Mouse (Mus musculus): Measurements from ENCODE around the gene B3gnt8. TPM values are rescaled to one million over a fixed set of nuclear protein-coding genes. Genes with fewer than 3 reads are reported as not detected.
A peak's percentile ranks its signal among the peaks of the same experiment; 100 is the strongest.

The B3gnt8 gene
- total RNA-seq, 1 experiment from 2014 or later: 9.2 TPM

GRCm38 (mm10) chr7:25617376-25618160 lies 8.9 kb upstream of the B3gnt8 start:
- no peak for ATAC-seq (replicated peaks; ENCODE audit: insufficient number of reproducible peaks, low FRiP score, low TSS enrichment, poor library complexity, severe bottlenecking)

- peak; percentile 94 for ATAC-seq (replicated peaks; ENCODE audit: insufficient number of reproducible peaks, low FRiP score, low TSS enrichment, poor library complexity, severe bottlenecking)
These were observed 7.4 kb upstream of the B3gnt8 start, which contains the start of gene Dmac2 for GRCm38 (mm10) chr7:25618865-25619721. TSS of gene Dmac2 (plus strand) at chr7:25619414.

GRCm38 (mm10) chr7:25619722-25619991 lies 6.8 kb upstream of the B3gnt8 start:
- no peak for ATAC-seq (replicated peaks; ENCODE audit: insufficient number of reproducible peaks, low FRiP score, low TSS enrichment, poor library complexity, severe bottlenecking)

DNA sequence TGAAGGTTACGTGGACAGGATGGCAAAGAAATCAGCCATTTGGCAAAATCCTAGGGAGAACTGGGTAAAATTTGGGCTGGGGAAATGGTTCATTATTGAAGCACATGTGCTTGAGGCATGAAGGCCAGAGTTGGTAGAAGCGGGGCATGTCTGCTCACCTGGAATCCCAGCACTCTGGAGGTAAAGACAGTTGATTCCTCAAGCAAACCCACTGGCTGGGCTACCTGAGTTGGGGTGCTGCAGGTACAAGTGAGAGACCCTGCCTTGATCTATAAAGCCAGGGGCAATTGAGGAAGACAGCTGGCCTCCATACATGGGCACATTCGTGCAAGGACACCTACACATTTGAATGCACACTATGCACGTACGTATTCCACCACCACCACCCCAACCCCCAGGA lies 6.4 kb upstream of the B3gnt8 start:
- ATAC-seq (replicated peaks; ENCODE audit: insufficient number of reproducible peaks, low FRiP score, low TSS enrichment, poor library complexity, severe bottlenecking): no peak

DNA sequence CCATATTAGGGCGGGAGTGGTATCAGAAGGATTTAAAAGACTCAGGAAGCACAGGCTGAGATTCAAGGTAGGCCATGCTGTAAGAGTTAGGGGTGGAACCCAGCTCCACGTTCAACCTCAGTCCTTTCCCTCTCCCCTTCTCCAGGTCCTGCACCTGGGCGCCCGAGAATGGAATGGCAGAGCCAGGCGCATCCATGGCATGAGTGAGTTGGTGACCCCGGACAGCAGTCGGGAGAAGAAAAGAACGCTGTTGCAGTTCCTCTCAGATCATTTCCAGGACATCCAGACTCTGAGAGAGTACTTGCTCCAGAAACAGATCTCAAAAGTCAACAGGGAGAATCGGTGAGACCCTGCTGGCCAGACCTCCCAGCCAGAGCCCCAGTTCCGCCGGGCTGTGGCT lies 5.7 kb upstream of the B3gnt8 start:
- ATAC-seq (replicated peaks; ENCODE audit: insufficient number of reproducible peaks, low FRiP score, low TSS enrichment, poor library complexity, severe bottlenecking): no peak

DNA sequence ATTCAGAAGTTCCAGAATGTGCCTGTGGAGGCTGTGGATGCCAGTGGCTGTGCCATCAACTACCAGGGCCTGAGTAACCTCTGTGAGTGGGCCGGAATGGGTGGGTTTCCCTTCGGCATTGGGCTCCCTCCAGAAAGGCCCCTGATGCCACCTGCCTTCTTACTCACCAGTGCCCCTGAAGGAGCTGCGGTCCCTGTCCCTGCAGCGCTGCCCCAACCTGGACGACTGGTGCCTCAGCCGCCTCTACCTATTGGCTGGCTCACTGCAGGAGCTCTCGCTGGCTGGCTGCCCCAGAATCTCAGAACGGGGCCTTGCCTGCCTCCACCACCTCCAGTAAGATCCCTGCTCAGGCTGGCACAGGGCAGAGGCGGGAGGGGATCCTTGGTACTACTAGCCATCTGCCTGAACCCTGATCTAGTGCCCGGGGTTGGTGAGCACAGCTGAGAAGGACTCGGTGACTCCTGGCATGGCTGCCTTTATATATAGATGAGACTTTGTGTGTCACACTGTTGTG lies 2.5 kb upstream of the B3gnt8 start:
- ATAC-seq (replicated peaks; ENCODE audit: insufficient number of reproducible peaks, low FRiP score, low TSS enrichment, poor library complexity, severe bottlenecking): no peak

DNA sequence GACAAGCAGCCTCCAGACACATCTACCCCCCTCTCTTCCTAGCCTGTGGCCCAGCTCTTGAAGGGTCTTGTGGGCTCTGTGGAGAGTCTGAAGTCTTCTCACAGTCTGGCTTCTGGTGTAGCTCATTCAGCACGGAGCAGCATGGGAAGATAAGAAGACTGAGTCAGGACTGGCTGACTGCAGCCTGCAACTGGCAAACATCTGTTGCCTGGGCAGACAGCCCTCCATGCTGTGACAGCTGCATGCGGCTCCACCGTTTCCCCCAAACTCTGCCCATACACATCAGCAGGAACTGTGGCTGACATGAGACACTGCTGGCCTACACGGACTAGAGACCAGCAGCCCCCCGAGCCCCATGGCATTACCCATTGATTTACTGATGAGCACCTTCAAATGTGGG lies 1.6 kb upstream of the B3gnt8 start:
- no peak for ATAC-seq (replicated peaks; ENCODE audit: insufficient number of reproducible peaks, low FRiP score, low TSS enrichment, poor library complexity, severe bottlenecking)

GRCm38 (mm10) chr7:25625594-25626250 lies 732 bp upstream of the B3gnt8 start:
- ATAC-seq (replicated peaks; ENCODE audit: insufficient number of reproducible peaks, low FRiP score, low TSS enrichment, poor library complexity, severe bottlenecking): no peak

GRCm38 (mm10) chr7:25627431-25628322 lies 1.2 kb downstream of the B3gnt8 start:
- no peak for ATAC-seq (replicated peaks; ENCODE audit: insufficient number of reproducible peaks, low FRiP score, low TSS enrichment, poor library complexity, severe bottlenecking)

DNA sequence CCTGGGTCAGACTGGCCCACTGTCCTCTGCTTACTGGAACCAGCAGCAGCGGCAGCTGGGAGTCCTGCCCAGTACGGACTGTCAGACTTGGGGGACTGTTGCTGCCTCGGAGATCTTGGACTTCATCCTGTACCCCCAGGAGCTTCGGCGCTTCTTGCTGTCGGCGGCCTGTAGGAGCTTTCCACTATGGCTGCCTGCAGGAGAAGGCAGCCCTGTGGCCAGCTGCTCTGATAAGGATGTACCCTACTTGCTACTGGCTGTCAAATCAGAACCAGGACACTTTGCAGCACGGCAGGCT lies 1.8 kb downstream of the B3gnt8 start:
- ATAC-seq (replicated peaks; ENCODE audit: insufficient number of reproducible peaks, low FRiP score, low TSS enrichment, poor library complexity, severe bottlenecking): no peak

DNA sequence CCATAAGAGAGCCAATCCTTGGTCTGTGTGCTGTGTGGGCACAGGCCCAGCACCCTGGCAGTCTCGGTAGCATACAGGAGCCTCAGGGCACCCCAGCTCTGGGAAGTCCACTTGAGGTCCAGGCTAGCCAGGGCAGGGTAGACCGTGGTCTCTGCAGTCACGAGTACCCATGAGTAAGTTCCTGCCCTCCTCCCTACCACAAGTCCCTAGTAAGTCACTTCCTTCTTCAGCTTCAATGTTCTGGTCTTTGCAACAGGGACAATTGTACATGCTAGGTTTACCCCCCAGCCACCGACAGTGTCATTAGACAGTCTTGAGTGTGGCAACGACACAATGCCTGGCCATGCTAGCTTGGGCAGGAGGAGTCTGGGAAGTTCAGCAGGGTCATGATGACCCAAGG lies 6.2 kb downstream of the B3gnt8 start:
- ATAC-seq (replicated peaks; ENCODE audit: insufficient number of reproducible peaks, low FRiP score, low TSS enrichment, poor library complexity, severe bottlenecking): peak; percentile 52

DNA sequence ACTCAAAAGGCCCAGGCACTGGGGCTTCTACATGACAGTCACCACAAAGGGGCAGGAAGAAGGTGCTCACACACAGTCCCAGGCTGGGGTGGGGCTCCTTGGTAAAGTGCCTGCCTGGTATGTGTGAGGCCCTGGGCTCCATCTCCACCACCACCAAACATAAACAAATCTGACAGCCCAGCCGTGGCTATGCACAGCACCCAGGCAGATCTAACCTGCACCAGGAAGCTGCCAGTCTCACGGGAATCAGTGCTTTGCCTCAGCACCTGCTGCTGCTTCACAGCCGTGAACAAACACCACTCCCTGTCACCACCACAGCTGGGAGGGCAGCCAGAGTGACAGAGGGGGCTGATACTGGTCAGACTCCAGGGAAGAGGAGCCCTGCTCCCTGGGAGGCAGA lies 9.9 kb downstream of the B3gnt8 start:
- ATAC-seq (replicated peaks; ENCODE audit: insufficient number of reproducible peaks, low FRiP score, low TSS enrichment, poor library complexity, severe bottlenecking): no peak

- ATAC-seq (replicated peaks; ENCODE audit: insufficient number of reproducible peaks, low FRiP score, low TSS enrichment, poor library complexity, severe bottlenecking): no peak
These were observed 10.6 kb downstream of the B3gnt8 start for GRCm38 (mm10) chr7:25637099-25637498.

GRCm38 (mm10) chr7:25639754-25640153 lies 13.3 kb downstream of the B3gnt8 start:
- ATAC-seq (replicated peaks; ENCODE audit: insufficient number of reproducible peaks, low FRiP score, low TSS enrichment, poor library complexity, severe bottlenecking): no peak

GRCm38 (mm10) chr7:25644136-25644535 lies 17.7 kb downstream of the B3gnt8 start:
- ATAC-seq (replicated peaks; ENCODE audit: insufficient number of reproducible peaks, low FRiP score, low TSS enrichment, poor library complexity, severe bottlenecking): no peak

DNA sequence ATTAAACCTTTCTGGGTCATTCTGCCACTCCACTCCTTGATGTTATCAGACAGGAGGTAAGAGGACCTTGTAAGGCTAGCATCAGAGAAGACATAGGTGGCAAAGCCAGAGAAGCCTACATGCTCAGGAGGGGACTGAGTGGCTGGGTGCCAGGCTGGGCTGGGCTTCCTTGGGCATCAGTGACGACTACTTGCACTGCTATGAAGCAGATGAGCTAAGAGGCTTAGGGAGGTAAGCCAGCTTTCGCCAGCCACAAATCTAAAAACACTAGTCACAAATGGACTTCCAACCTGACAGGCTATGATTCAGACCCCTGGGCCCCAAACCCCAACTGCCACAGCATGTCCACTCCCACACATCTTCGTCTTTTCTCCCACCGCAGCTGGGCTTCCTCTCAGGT lies 18.2 kb downstream of the B3gnt8 start:
- no peak for ATAC-seq (replicated peaks; ENCODE audit: insufficient number of reproducible peaks, low FRiP score, low TSS enrichment, poor library complexity, severe bottlenecking)

GRCm38 (mm10) chr7:25645074-25645473 lies 18.6 kb downstream of the B3gnt8 start:
- no peak for ATAC-seq (replicated peaks; ENCODE audit: insufficient number of reproducible peaks, low FRiP score, low TSS enrichment, poor library complexity, severe bottlenecking)

DNA sequence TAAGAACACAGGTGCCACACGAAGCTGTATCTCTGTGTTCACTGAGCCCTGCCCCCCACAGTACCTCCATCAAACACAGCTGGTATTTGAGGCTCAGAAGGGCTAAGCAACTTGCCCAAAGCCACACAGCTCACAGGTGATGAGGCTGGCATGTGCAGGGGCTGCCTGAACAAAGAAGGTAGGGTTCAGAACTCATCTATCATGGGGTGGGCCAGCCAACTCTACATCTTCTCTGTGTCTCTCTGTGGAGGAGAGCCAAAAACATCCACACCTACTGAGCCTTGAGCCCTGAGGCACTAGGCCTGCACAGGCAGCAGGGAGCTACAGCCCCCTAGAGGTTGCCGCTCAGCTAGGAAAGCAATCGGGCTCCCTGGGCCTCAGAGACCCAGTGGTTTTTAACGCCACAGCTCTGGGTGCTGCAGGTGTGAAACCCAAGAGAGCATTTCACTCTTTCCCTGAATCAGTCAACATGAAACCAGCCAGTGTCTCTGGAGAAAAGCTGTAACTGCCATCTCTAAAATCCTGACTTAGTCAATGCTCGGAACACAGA lies 21.2 kb downstream of the B3gnt8 start:
- peak; percentile 20; the same call in 1 of the 2 replicates for ATAC-seq (replicated peaks; ENCODE audit: insufficient number of reproducible peaks, low FRiP score, low TSS enrichment, poor library complexity, severe bottlenecking)
